Mouse (Mus musculus) kidney, embryonic 14.5 days (tissue): ENCODE measurements around the gene Orc2. TPM values are rescaled to one million over a fixed set of nuclear protein-coding genes. Genes with fewer than 3 reads are reported as not detected.

ENCODE experiments used
- ATAC-seq: fragments of 200-750 bp; cut with Nextera tagmentation; 2 replicates; pipeline ENCODE4 v1.8.0; 2017; ENCODE audit warnings: moderate number of reproducible peaks, mild to moderate bottlenecking, moderate TSS enrichment, moderate library complexity; ENCODE audit not compliant: low FRiP score, low TSS enrichment
- H3K27ac ChIP-seq: fragments of 300-500 bp; sonication (generic); 2 replicates; pipeline ENCODE4 v1.5.1; 2014; ENCODE audit warnings: low read depth, mild to moderate bottlenecking, low read length, moderate library complexity, mixed read lengths
- H3K27me3 ChIP-seq: fragments of 300-500 bp; sonication (generic); 2 replicates; pipeline ENCODE4 v1.6.1; 2014; ENCODE audit warnings: mild to moderate bottlenecking, low read length; ENCODE audit not compliant: control insufficient read depth, insufficient read depth
- H3K36me3 ChIP-seq: fragments of 300-500 bp; sonication (generic); 2 replicates; pipeline ENCODE4 v1.6.1; 2014; ENCODE audit warnings: low read length, mixed read lengths; ENCODE audit not compliant: control insufficient read depth, insufficient read depth
- H3K4me1 ChIP-seq: fragments of 300-500 bp; sonication (generic); 2 replicates; pipeline ENCODE4 v1.6.1; 2014; ENCODE audit warnings: low read length, mixed read lengths; ENCODE audit not compliant: control insufficient read depth, insufficient read depth
- H3K4me2 ChIP-seq: fragments of 300-500 bp; sonication (generic); replicated peaks from 2 replicates; pipeline ENCODE4 v1.6.1; 2014; ENCODE audit warnings: low read depth, mild to moderate bottlenecking, low read length
- H3K4me3 ChIP-seq: fragments of 300-500 bp; sonication (generic); 2 replicates; pipeline ENCODE4 v1.5.1; 2014; ENCODE audit warnings: mild to moderate bottlenecking, low read length
- H3K9ac ChIP-seq: fragments of 300-500 bp; sonication (generic); 2 replicates; pipeline ENCODE4 v1.6.1; 2014; ENCODE audit warnings: low read depth, mild to moderate bottlenecking, low read length, moderate library complexity
- H3K9me3 ChIP-seq: fragments of 300-500 bp; sonication (generic); 2 replicates; pipeline ENCODE4 v1.6.1; 2016; ENCODE audit warnings: low read length; ENCODE audit not compliant: control insufficient read depth
- WGBS: fragments of 180-500 bp; shearing (Covaris S2); extraction: QIAGEN DNeasy Blood & Tissue Kit; methylation state at CpG from one replicate; pipeline ENCODE4 v1.1.7; 2014; 5-methylcytosine and 5-hydroxymethylcytosine counted together
- polyA plus RNA-seq: library from polyadenylated mRNA; unstranded; fragments of >200 nt; fragmentation: Nextera tagmentation; extraction: Ambion mirVana; gene quantifications from 2 replicates; pipeline ENCODE4 v1.2.1, GENCODE M21; 2014

Gene Orc2
- polyA plus RNA-seq, 1 experiment from 2014 or later: 36.6 TPM

- H3K27me3 ChIP-seq: no peaks in the 10 kb centered on the region
- H3K4me3 ChIP-seq: no peak overlapping the region
- H3K9me3 ChIP-seq: no peaks in the 10 kb centered on the region
- WGBS: 95% methylated on average over 2 of the region's 2 CpGs
- peaks cover 89% of the 10 kb centered on the region for H3K36me3 ChIP-seq
- peaks cover 2% of the 10 kb centered on the region; the same call in 1 of the 2 replicates for H3K4me1 ChIP-seq
- no peak overlapping the region for H3K4me2 ChIP-seq
- no peak overlapping the region for H3K9ac ChIP-seq
- H3K27ac ChIP-seq: no peak overlapping the region
- no peak for ATAC-seq
These were observed 88.9 kb downstream of the Orc2 start for GRCm38 (mm10) chr1:58416048-58416447.

- WGBS: 23% methylated on average over 1 of the region's 1 CpGs
- ATAC-seq: no peak
- Histone ChIP-seq H3K4me2 (no peak overlapping the region), H3K36me3 (peaks cover 92% of the 10 kb centered on the region), H3K27me3 (no peaks in the 10 kb centered on the region), H3K9me3 (no peaks in the 10 kb centered on the region), H3K4me3 (no peak overlapping the region), H3K4me1 (no peaks in the 10 kb centered on the region), H3K27ac (no peak overlapping the region), H3K9ac (no peak overlapping the region)
These were observed 89.5 kb downstream of the Orc2 start for GRCm38 (mm10) chr1:58415442-58415841.

Other genes with a start within 250 kb of the Orc2 start
- gene Aox2, start 226.8 kb downstream of the Orc2 start, polyA plus RNA-seq: 0.06 and 0.12 TPM in 2 replicates
- 297 and 476 TPM in 2 replicates for gene Bzw1, start 112.2 kb downstream of the Orc2 start, polyA plus RNA-seq
- gene Clk1, start 81.0 kb downstream of the Orc2 start, polyA plus RNA-seq: 205 and 214 TPM in 2 replicates
- gene Nif3l1, start 60.0 kb downstream of the Orc2 start, polyA plus RNA-seq: 57.2 and 57.3 TPM in 2 replicates
- 56.1 and 74.5 TPM in 2 replicates for gene Ppil3, start 59.6 kb downstream of the Orc2 start, polyA plus RNA-seq
- gene Fam126b, start 81.2 kb upstream of the Orc2 start, polyA plus RNA-seq: 6.1 and 9.6 TPM in 2 replicates
- gene Ndufb3, start 81.3 kb upstream of the Orc2 start, polyA plus RNA-seq: 174 and 250 TPM in 2 replicates
- not detected in 2 replicates for gene Als2cr12, start 190.9 kb upstream of the Orc2 start, polyA plus RNA-seq
- 34.0 and 39.6 TPM in 2 replicates for gene Cflar, start 206.4 kb upstream of the Orc2 start, polyA plus RNA-seq